Mouse (Mus musculus) spleen, adult 2 months (tissue): Measurements from ENCODE around the gene Mansc4.

Experiments
- CTCF ChIP-seq: fragments of 200-500 bp; IDR thresholded peaks from 2 replicates; pipeline ENCODE4 v1.5.1; 2011; ENCODE audit warnings: mild to moderate bottlenecking, inconsistent platforms; ENCODE audit not compliant: insufficient read depth, insufficient read length, insufficient replicate concordance; ENCODE audit errors: extremely low read depth
- POLR2A ChIP-seq: fragments of 200-500 bp; IDR thresholded peaks from 2 replicates; pipeline ENCODE4 v1.6.1; 2011; ENCODE audit warnings: low read depth, low read length, inconsistent platforms

- TF ChIP-seq POLR2A: no peak
- no peak for TF ChIP-seq CTCF
Observed at GRCm38 (mm10) chr6:147051666-147052065, 35.2 kb downstream of the Mansc4 start.
